8 mouse cellular contexts compared by ENCODE assay signal in the genomic region with DNA sequence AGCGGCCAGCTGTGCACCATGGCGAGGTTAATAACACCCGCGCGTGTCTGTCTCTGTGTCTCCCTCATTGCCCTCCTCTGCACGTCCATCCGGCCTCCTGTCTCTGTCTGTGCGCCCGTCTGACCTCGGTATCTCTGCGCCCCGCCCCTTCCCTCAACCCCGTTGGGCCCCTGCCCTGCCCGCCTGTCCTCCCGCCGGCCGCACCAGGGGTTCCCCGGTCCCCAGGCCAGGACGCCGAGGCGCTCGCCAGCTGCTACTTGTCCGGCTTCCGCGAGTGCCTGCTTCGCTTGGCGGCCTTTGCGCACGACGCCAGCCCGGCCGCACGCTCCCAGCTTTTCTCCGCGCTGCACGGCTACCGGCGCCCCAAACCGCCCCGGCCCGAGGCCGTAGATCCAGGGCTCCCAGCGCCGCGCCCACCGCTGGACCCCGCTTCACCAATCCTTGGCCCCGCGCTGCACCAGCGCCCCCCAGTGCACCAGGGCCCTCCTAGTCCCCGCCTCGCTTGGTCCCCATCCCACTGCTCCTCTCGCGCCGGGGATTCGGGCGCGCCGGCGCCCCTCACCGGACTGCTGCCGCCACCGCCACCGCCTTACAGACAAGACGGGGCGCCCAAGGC. TPM values are rescaled to one million over a fixed set of nuclear protein-coding genes. Genes with fewer than 3 reads are reported as not detected.
DNase-seq lines count a peak whose midpoint lies in the region; ATAC-seq and TF ChIP-seq lines count a peak whose summit lies in the region.

A gene (minus strand): TSS at position 254 of the 616 bp plus-strand sequence.

- no peaks in the 10 kb centered on the region; a peak in 1 of 4 replicates for H3K36me3 ChIP-seq in MEL (ENCODE audit: control insufficient read depth in 1 of 2, insufficient read depth in 2 of 2, low read length in 2 of 2)
- no peaks in the 10 kb centered on the region for H3K36me3 ChIP-seq in hindbrain, embryonic 11.5 days (ENCODE audit: control insufficient read depth, insufficient read depth, low read length)

- peak; percentile 22; the same call in 1 of the 2 replicates for ATAC-seq in frontal cortex, adult (ENCODE audit: low TSS enrichment)
- peak; percentile 64 for ATAC-seq in hindbrain, embryonic 11.5 days (ENCODE audit: low FRiP score)

- H3K4me2 ChIP-seq in hindbrain, embryonic 11.5 days (replicated peaks; ENCODE audit: low read depth, low read length), result peak within 1 kb of the TSS; percentile 97

- H3K27me3 ChIP-seq in MEL (ENCODE audit: control insufficient read depth in 1 of 2, insufficient read depth in 2 of 2, low read length in 2 of 2), result no peaks in the 10 kb centered on the region
- no peaks in the 10 kb centered on the region for H3K27me3 ChIP-seq in cerebellum, adult 2 months (ENCODE audit: control insufficient read depth, insufficient read depth, low read length)
- H3K27me3 ChIP-seq in hindbrain, embryonic 11.5 days (ENCODE audit: control insufficient read depth, insufficient read depth, low read length), result peaks cover 20% of the 10 kb centered on the region

- peak; percentile 64 for TF ChIP-seq RAD21 in MEL (IDR thresholded peaks at IDR 0.05; ENCODE audit: low read depth, low read length)

- no peaks in the 10 kb centered on the region; the same call in 1 of the 2 replicates for H3K79me2 ChIP-seq in MEL (ENCODE audit: control insufficient read depth, insufficient read depth, low read length, poor library complexity)

- H3K9me3 ChIP-seq in MEL (replicated peaks; ENCODE audit: insufficient read depth, low read length), result no peaks in the 10 kb centered on the region
- no peaks in the 10 kb centered on the region for H3K9me3 ChIP-seq in hindbrain, embryonic 11.5 days (ENCODE audit: control insufficient read depth, low read length)

- TF ChIP-seq EP300 in MEL (IDR thresholded peaks at IDR 0.05; ENCODE audit: low read depth in 1 of 2, low read length in 2 of 2), result no peak

- no peak within 1 kb of the TSS for H3K27ac ChIP-seq in MEL (ENCODE audit: control insufficient read depth, low read depth, low read length)
- H3K27ac ChIP-seq in cerebellum, adult 2 months (ENCODE audit: insufficient read depth, low read length), result no peak within 1 kb of the TSS
- peak within 1 kb of the TSS; percentile 1 for H3K27ac ChIP-seq in hindbrain, embryonic 11.5 days (ENCODE audit: low read depth, low read length)

- DNase-seq in MEL (ENCODE audit: low read depth, low spot score), result peak; percentile 88
- peak; percentile 84 to 87 for DNase-seq in cerebellum, adult 2 months
- DNase-seq in hindbrain, embryonic 11.5 days (ENCODE audit: low spot score), result peak; percentile 88
- DNase-seq in layer of hippocampus, postnatal 14 days (ENCODE audit: low spot score in 2 of 2), result peak; percentile 90 to 92
- peak; percentile 90 for DNase-seq in lung, postnatal 25 days (ENCODE audit: low spot score)
- peak; percentile 94 for DNase-seq in retina, postnatal 1 day
- DNase-seq in urinary bladder, adult 18-20 months (ENCODE audit: low spot score in 2 of 2), result peak; percentile 79 to 84

- peak in 2 of 3 experiments; percentile 68 to 81; a peak in 5 of 6 replicates for TF ChIP-seq CTCF in MEL (IDR thresholded peaks at IDR 0.05 in 2 of 3, conservative IDR thresholded peaks at IDR 0.05 in 1 of 3; ENCODE audit: control insufficient read depth in 1 of 3, insufficient read depth in 1 of 3, low read depth in 2 of 3, low read length in 3 of 3, poor library complexity in 1 of 3, severe bottlenecking in 1 of 3)
- TF ChIP-seq CTCF in cerebellum, adult 2 months (IDR thresholded peaks at IDR 0.05; ENCODE audit: borderline replicate concordance, insufficient read depth, low read depth, low read length), result peak; percentile 45; the same call in 1 of the 2 replicates

- H3K9ac ChIP-seq in MEL (ENCODE audit: control insufficient read depth, low read depth, low read length, poor library complexity, severe bottlenecking), result peak within 1 kb of the TSS; percentile 60
- H3K9ac ChIP-seq in hindbrain, embryonic 11.5 days (ENCODE audit: low read depth, low read length), result peak within 1 kb of the TSS; percentile 61

- H3K4me3 ChIP-seq in MEL (ENCODE audit: control insufficient read depth in 1 of 2, insufficient read depth in 1 of 2, low read depth in 2 of 2, low read length in 2 of 2), result peak within 1 kb of the TSS; percentile 20 to 88
- H3K4me3 ChIP-seq in cerebellum, adult 2 months (replicated peaks; ENCODE audit: insufficient read depth, low read depth, low read length), result peak within 1 kb of the TSS; percentile 84
- H3K4me3 ChIP-seq in hindbrain, embryonic 11.5 days (ENCODE audit: low read depth, low read length), result peak within 1 kb of the TSS; percentile 78

- under 1% methylated on average over 63 of the region's 66 CpGs for WGBS in cerebellum, adult 2 months
- WGBS in hindbrain, embryonic 11.5 days, result 2% methylated on average over 58 of the region's 66 CpGs

- H3K4me1 ChIP-seq in MEL (ENCODE audit: control insufficient read depth in 1 of 2, insufficient read depth in 2 of 2, low read length in 2 of 2), result peaks cover 0 to 10% of the 10 kb centered on the region in 2 experiments; a peak in 2 of 4 replicates
- H3K4me1 ChIP-seq in cerebellum, adult 2 months (ENCODE audit: control insufficient read depth, insufficient read depth, low read length), result no peaks in the 10 kb centered on the region
- peaks cover 21% of the 10 kb centered on the region for H3K4me1 ChIP-seq in hindbrain, embryonic 11.5 days (replicated peaks; ENCODE audit: control insufficient read depth, insufficient read depth, low read length)

- TF ChIP-seq POLR2A in MEL (IDR thresholded peaks at IDR 0.05; ENCODE audit: control insufficient read depth in 1 of 2, insufficient read depth in 1 of 2, low read depth in 1 of 2, low read length in 2 of 2, poor library complexity in 1 of 2), result no peak
- no peak for TF ChIP-seq POLR2A in cerebellum, adult 2 months (IDR thresholded peaks at IDR 0.05; ENCODE audit: borderline replicate concordance, insufficient read depth, low read length)

TF ChIP-seq in MEL, 35 proteins besides CTCF, POLR2A, EP300 and RAD21 (continues in another document):
- TF ChIP-seq E2F4 (IDR thresholded peaks at IDR 0.05; ENCODE audit: borderline replicate concordance, low read depth, low read length) (no peak), MEF2A (IDR thresholded peaks at IDR 0.05; ENCODE audit: extremely low read depth, insufficient replicate concordance, low read depth, low read length, poor library complexity, severe bottlenecking) (no peak), GATA1 (IDR thresholded peaks at IDR 0.05; ENCODE audit: low read depth, low read length) (no peak), ZKSCAN1 (IDR thresholded peaks at IDR 0.05; ENCODE audit: low read depth, low read length) (no peak), MAFK (IDR thresholded peaks at IDR 0.05; ENCODE audit: borderline replicate concordance, low read depth, low read length) (no peak), ETS1 (IDR thresholded peaks at IDR 0.05; ENCODE audit: low read depth, low read length) (no peak), MXI1 (IDR thresholded peaks at IDR 0.05; ENCODE audit: low read depth, low read length) (0 out of 2 replicates have a peak, but pooled peaks have one; percentile 73), KAT2A (conservative IDR thresholded peaks at IDR 0.05; ENCODE audit: low read depth, low read length) (no peak; the same call in 1 of the 2 replicates), HCFC1 (IDR thresholded peaks at IDR 0.05; ENCODE audit: low read depth, low read length) (0 out of 2 replicates have a peak, but pooled peaks have one; percentile 50), UBTF (IDR thresholded peaks at IDR 0.05; ENCODE audit: borderline replicate concordance, insufficient read depth, low read depth, low read length) (peak; percentile 96; the same call in 1 of the 2 replicates), CHD1 (IDR thresholded peaks at IDR 0.05; ENCODE audit: low read depth, low read length) (peak; percentile 90; the same call in 1 of the 2 replicates), NRF1 (IDR thresholded peaks at IDR 0.05; ENCODE audit: insufficient read depth, low read depth, low read length, poor library complexity, severe bottlenecking) (peak; percentile 30; the same call in 1 of the 2 replicates), MYB (IDR thresholded peaks at IDR 0.05; ENCODE audit: low read depth, low read length) (no peak), MAX (IDR thresholded peaks at IDR 0.05; ENCODE audit: low read length) (peak; percentile 45; the same call in 1 of the 2 replicates), GABPA (IDR thresholded peaks at IDR 0.05; ENCODE audit: low read depth, low read length) (no peak), POLR2AphosphoS5 (IDR thresholded peaks at IDR 0.05; ENCODE audit: borderline replicate concordance, low read depth, low read length) (no peak), TAL1 (IDR thresholded peaks at IDR 0.05; ENCODE audit: low read length) (no peak), ZNF384 (IDR thresholded peaks at IDR 0.05; ENCODE audit: low read depth, low read length) (0 out of 2 replicates have a peak, but pooled peaks have one; percentile 9), ZC3H11A (IDR thresholded peaks at IDR 0.05; ENCODE audit: low read depth, low read length) (no peak), ELF1 (IDR thresholded peaks at IDR 0.05; ENCODE audit: low read depth, low read length) (no peak), MAZ (IDR thresholded peaks at IDR 0.05; ENCODE audit: low read depth, low read length) (peak; percentile 56; the same call in 1 of the 2 replicates), BHLHE40 (IDR thresholded peaks at IDR 0.05; ENCODE audit: borderline replicate concordance, low read depth, low read length) (no peak), ZMIZ1 (IDR thresholded peaks at IDR 0.05; ENCODE audit: low read depth, low read length) (no peak), NELFE (IDR thresholded peaks at IDR 0.05; ENCODE audit: low read depth, low read length) (no peak), USF2 (IDR thresholded peaks at IDR 0.05; ENCODE audit: borderline replicate concordance in 1 of 2, insufficient read depth in 1 of 2, low read depth in 1 of 2, low read length in 2 of 2) (no peak), RCOR1 (IDR thresholded peaks at IDR 0.05; ENCODE audit: low read depth, low read length) (no peak), MYC (IDR thresholded peaks at IDR 0.05; ENCODE audit: low read depth, low read length) (no peak), CHD2 (IDR thresholded peaks at IDR 0.05; ENCODE audit: low read length) (no peak), SMC3 (IDR thresholded peaks at IDR 0.05; ENCODE audit: low read depth, low read length) (peak; percentile 53)

RNA-seq across cellular contexts. Expression of the gene that starts here (rescaled TPM):
- total RNA-seq in MEL (2012; rRNA removed), result 0.08 TPM in 1 of 2 replicates, not detected in the other
- under 1 TPM in 1 of 2 experiments, not detected in 1; 0.26 TPM for polyA plus RNA-seq in MEL (2012; ENCODE audit: insufficient read depth in 1 of 2, insufficient read length in 2 of 2, low read depth in 1 of 2, low replicate concordance in 2 of 2, missing spikeins in 1 of 2)
- polyA plus RNA-seq in cerebellum, adult 2 months (2012; rRNA removed), result 1.3 and 1.4 TPM in 2 replicates
- polyA plus RNA-seq in hindbrain, embryonic 11.5 days (2014; fragmentation: Nextera tagmentation; extraction: Ambion mirVana), result 0.21 TPM in 1 of 2 replicates, not detected in the other
- under 1 TPM; 0.88 to 0.95 TPM for total RNA-seq in layer of hippocampus, postnatal 14 days (2021)

Comparison
In these comparisons a context has a peak if more than half of its experiments do, and no peak if none do; other contexts are left out.
1. Peak in DNase-seq, H3K4me3 ChIP-seq and H3K9ac ChIP-seq in MEL; RNA of the gene not detected or under 1 TPM.
2. Peak in DNase-seq, ATAC-seq, H3K4me3 ChIP-seq, H3K27ac ChIP-seq, H3K9ac ChIP-seq and H3K4me2 ChIP-seq in hindbrain, embryonic 11.5 days; RNA of the gene not detected or under 1 TPM.
3. Peak in DNase-seq in layer of hippocampus, postnatal 14 days; RNA of the gene not detected or under 1 TPM.